Mouse (Mus musculus): ENCODE measurements around the gene Pik3c2a.

DNA sequence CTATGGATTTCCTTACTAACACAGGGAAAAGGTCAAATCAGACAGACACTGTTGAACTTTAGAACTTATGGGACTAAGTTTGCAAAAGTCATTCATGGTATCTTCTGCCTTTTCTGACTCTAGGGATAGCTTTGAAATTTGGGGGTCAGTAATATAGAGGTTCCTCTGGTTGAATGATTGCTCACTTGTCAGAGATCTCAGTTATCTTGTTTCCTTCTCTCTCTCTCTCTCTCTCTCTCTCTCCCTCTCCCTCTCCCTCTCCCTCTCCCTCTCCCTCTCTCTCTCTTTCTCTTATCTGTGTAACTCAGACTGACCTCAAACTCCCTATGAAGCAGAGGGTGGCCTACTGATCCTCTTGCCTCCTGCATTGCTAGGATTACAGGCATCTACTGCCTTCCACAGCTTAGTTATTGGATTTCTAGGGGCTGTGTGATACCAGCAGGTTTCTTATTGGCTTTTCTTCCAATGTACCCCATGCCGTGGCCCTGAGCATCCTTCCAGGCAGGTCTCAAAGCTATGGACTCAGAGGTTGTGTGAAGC is 41.9 kb upstream of the Pik3c2a start:
- TF ChIP-seq CTCF (IDR thresholded peaks at IDR 0.05): no peak
- no peak for TF ChIP-seq POLR2A (IDR thresholded peaks at IDR 0.05; ENCODE audit: insufficient read depth, low read depth, low read length)
- TF ChIP-seq EP300 (IDR thresholded peaks at IDR 0.05; ENCODE audit: insufficient read depth, low read depth, low read length): no peak
